Mouse (Mus musculus) mammary gland, adult 2 months (tissue): ENCODE data around the gene D430041D05Rik. TPM values are rescaled to one million over a fixed set of nuclear protein-coding genes. Genes with fewer than 3 reads are reported as not detected.

Experiments
- polyA plus RNA-seq: library from polyadenylated mRNA; depleted of rRNA; stranded (reverse); fragments of >200 nt; gene quantifications from 2 replicates; pipeline ENCODE4 v1.2.3, GENCODE M21; 2012; ENCODE audit warnings: low replicate concordance; rRNA removed

D430041D05Rik gene
- polyA plus RNA-seq, result 0.13 and 0.52 TPM in 2 replicates

DNA sequence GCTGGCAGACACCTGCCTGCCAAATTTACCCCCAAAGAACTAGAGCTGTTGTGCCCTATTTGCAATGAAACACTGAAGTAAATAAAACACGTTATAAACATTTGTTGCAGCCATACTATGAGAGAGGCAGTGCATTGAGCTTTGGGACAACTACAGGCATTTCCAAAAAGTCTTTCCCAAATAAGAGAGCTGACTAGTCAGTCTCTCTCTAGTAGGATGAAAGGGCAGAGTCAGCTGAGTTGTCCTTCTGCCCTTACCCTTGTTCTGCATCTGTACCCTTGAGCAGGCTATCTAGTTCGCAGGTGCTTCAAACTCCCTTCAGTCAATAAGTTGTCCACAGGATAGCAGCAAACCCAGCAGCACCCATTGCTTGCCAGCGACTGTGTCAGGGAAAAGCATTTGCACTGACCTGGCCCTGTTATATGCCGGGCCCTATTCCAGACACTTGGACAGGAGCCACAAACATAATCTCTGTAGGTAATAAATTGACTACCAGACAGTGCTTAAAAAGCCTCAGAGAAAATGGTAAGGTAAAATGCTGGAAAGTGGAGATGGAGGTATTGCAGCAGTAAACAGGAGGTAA, at the start of gene D430041D05Rik:
D430041D05Rik (minus strand) TSS at position 51 of the 583 bp plus-strand sequence.

DNA sequence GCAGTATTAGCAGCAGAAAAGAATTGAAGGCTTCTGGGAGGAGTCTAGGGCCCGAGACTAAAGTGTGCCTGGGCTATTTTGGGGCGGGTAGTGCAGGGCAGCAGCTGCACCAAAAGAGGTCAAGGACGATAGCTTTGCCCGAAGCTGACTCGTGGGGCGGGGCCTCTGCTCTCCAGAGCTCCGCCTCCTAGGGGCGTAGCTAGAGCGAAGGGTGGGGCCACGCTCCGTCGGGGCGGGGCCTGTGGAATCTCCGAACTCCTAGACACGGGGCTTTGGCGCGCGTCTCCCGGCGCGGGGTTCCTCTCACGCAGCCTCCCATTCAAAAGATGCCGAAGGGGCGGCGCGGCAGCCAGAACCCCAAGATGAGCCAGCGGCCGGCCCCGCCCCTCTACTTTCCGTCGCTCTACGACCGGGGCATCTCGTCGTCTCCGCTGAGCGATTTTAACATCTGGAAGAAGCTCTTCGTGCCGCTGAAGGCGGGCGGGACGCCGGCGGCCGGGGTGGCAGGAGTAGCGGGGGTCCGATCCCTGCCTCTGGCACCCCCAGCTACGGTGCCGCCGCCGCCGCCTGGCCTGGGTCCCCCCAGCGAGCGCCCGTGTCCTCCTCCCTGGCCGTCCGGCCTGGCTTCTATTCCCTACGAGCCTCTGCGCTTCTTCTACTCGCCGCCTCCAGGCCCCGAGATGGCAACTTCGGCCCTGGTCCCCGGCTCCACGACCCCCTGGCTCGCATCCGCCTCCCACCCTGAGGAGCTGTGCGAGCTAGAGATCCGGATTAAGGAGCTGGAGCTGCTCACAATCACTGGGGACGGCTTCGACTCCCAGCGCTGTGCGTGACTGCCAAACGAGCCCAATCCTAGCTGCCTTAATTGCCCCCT, 288.1 kb downstream of the D430041D05Rik start, which contains the start of gene A930018P22Rik:
A930018P22Rik (plus strand) TSS at position 265 of the 874 bp plus-strand sequence.

DNA sequence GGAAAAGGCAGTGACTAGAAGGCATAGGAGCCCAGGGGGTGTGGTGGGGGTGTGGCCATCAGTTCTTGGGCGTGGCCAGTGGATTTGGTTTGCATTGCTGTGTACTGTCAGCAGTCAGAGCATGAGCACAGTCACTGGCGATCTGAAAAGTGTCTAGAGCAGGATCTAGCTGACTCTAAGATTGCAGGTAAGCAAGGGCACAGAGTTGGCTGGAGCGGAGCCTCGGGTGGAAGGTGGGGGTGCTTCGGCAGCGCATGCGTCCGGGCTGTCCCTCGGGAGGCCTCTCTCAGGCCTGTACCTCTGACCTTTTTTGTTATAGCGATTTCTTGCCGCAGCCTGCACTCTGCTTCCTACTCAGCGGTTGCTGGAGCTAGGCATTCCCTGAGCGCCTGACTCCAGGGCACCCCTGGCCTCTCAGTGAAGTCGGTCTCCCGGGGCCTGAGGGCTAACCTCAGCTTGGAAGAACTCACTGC, 315.0 kb downstream of the D430041D05Rik start, which contains the start of gene Cd59a:
Cd59a (plus strand) TSS at position 61 of the 473 bp plus-strand sequence.

Other genes with a start within 250 kb of the D430041D05Rik start
- 29.5 and 62.2 TPM in 2 replicates for gene Hipk3, start 83.4 kb upstream of the D430041D05Rik start, polyA plus RNA-seq
- 4.2 and 9.1 TPM in 2 replicates for gene Cstf3, start 179.5 kb upstream of the D430041D05Rik start, polyA plus RNA-seq